Mouse (Mus musculus): ENCODE results near the gene Ifrd1. TPM values are rescaled to one million over a fixed set of nuclear protein-coding genes. Genes with fewer than 3 reads are reported as not detected.
A peak's percentile ranks its signal among the peaks of the same experiment; 100 is the strongest.
"Not testable (repeated sequence)": the region's sequence is repeated elsewhere in the genome, so short reads cannot be mapped to it uniquely, and the experiment has no call there.

Gene Ifrd1
- polyA plus RNA-seq, 1 experiment = 131 TPM

DNA sequence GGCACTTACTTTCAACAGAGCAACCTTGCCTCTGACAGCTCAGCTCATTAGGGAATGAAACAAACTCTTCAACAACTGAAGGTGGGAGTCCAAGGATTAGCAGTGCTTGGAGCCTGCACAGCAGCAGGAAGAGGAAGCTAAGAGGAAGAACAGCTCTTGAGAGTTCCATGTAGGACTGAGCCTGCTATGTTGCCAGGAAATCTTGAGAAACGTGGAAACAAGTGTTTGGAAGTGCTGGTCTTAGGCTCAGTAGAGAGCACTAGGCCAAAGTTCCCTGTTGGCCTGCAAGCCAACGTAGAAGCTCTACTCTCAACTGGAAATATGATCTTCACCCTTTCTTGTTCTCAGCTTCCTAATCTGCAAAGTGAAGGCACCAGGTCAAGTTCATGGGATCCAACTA lies 20.0 kb upstream of the Ifrd1 start:
- Histone ChIP-seq H3K4me3 (ENCODE audit: low read depth, low read length) (no peak overlapping the region), H3K27ac (ENCODE audit: insufficient read depth, low read depth, low read length) (no peak overlapping the region), H3K4me1 (ENCODE audit: control insufficient read depth, insufficient read depth, insufficient read length, low read length) (no peaks in the 10 kb centered on the region), H3K36me3 (ENCODE audit: control insufficient read depth, insufficient read depth, low read length) (no peaks in the 10 kb centered on the region), H3K27me3 (ENCODE audit: control insufficient read depth, insufficient read depth, low read length) (no peaks in the 10 kb centered on the region)
- 67% methylated on average over 2 of the region's 2 CpGs for WGBS
- TF ChIP-seq CTCF (IDR thresholded peaks at IDR 0.05; ENCODE audit: extremely low read depth, insufficient read length, insufficient replicate concordance, low read depth, low read length) (no peak), POLR2A (IDR thresholded peaks at IDR 0.05; ENCODE audit: low read depth, low read length) (no peak)

DNA sequence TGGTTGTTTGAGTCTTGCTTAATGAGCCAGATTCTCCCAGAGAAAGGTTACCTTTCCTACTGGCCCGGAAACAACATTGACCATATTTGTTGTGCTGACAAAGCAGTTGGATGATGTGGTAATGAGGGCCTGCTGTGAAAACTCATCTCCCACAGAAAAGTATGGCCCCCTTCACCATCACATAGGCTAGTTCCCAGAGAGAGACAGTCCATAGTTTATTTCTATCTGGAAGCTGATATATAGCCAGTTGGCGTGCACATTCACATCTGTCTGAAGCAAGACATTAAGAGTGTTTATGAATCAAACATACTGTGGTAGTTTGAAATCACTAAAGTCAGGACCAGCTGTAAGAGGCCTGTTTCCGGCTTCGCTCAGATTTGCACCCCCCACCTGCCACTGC lies 15.4 kb upstream of the Ifrd1 start:
- no peaks in the 10 kb centered on the region for H3K36me3 ChIP-seq (ENCODE audit: control insufficient read depth, insufficient read depth, low read length)
- TF ChIP-seq CTCF (IDR thresholded peaks at IDR 0.05; ENCODE audit: extremely low read depth, insufficient read length, insufficient replicate concordance, low read depth, low read length) = no peak
- no peak overlapping the region for H3K4me3 ChIP-seq (ENCODE audit: low read depth, low read length)
- WGBS = 83% methylated on average over 4 of the region's 4 CpGs
- H3K4me1 ChIP-seq (ENCODE audit: control insufficient read depth, insufficient read depth, insufficient read length, low read length) = no peaks in the 10 kb centered on the region
- H3K27ac ChIP-seq (ENCODE audit: insufficient read depth, low read depth, low read length) = no peak overlapping the region
- H3K27me3 ChIP-seq (ENCODE audit: control insufficient read depth, insufficient read depth, low read length) = no peaks in the 10 kb centered on the region

DNA sequence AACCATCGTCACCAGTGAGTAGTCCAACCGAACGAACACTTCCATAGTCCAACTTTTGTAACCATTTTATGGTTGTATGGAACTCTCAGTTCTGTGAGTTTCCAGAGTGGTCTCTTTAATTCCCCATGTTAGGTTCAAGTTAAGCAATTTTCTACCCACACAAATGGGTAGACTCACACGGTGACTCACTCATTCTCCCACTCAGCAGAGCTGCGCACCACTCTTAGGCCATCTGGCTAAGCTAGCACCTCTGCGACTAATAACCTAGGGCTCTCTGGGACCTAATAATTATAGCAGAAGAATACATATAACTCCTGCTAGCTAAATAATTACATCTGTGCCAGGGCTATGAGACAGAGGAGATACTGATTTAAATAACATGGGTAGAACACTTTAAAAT lies 14.7 kb upstream of the Ifrd1 start:
- Histone ChIP-seq H3K4me3 (ENCODE audit: low read depth, low read length) (no peak overlapping the region), H3K27me3 (ENCODE audit: control insufficient read depth, insufficient read depth, low read length) (no peaks in the 10 kb centered on the region), H3K36me3 (ENCODE audit: control insufficient read depth, insufficient read depth, low read length) (no peaks in the 10 kb centered on the region), H3K27ac (ENCODE audit: insufficient read depth, low read depth, low read length) (no peak overlapping the region), H3K4me1 (ENCODE audit: control insufficient read depth, insufficient read depth, insufficient read length, low read length) (no peaks in the 10 kb centered on the region)
- WGBS = 94% methylated on average over 6 of the region's 6 CpGs
- no peak for TF ChIP-seq CTCF (IDR thresholded peaks at IDR 0.05; ENCODE audit: extremely low read depth, insufficient read length, insufficient replicate concordance, low read depth, low read length)
- TF ChIP-seq POLR2A (IDR thresholded peaks at IDR 0.05; ENCODE audit: low read depth, low read length) = no peak

DNA sequence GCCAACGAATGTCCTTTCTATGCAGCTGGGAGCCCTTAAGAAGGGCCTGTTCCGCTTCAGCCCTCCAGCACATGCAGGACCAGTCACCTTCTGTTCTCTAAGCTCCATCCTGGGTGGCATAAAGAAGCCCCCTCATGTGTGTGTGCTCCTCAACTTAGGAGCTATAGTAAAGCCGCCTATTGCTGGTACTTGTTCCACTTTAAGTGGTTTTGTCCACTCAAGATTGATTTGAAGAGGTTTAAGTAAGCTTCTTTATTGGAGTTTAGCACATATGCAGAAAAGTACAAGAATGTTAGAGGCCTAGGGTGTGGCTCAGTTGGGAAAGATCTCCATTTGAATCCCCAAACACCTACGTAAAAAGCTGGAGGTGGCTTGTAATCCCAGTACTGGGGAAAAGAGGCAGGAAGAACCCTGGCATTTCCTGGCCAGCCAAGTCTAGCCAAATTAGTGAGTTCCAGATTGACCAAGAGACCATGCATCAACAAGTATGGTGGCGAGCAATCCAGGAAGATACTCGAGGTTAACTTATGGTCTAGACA lies 10.2 kb upstream of the Ifrd1 start:
- no peaks in the 10 kb centered on the region for H3K27me3 ChIP-seq (ENCODE audit: control insufficient read depth, insufficient read depth, low read length)
- 91% methylated on average over 6 of the region's 6 CpGs for WGBS
- no peak overlapping the region for H3K4me3 ChIP-seq (ENCODE audit: low read depth, low read length)
- no peaks in the 10 kb centered on the region for H3K4me1 ChIP-seq (ENCODE audit: control insufficient read depth, insufficient read depth, insufficient read length, low read length)
- H3K27ac ChIP-seq (ENCODE audit: insufficient read depth, low read depth, low read length) = no peak overlapping the region
- no peaks in the 10 kb centered on the region for H3K36me3 ChIP-seq (ENCODE audit: control insufficient read depth, insufficient read depth, low read length)
- TF ChIP-seq CTCF (IDR thresholded peaks at IDR 0.05; ENCODE audit: extremely low read depth, insufficient read length, insufficient replicate concordance, low read depth, low read length) = no peak
- no peak for TF ChIP-seq POLR2A (IDR thresholded peaks at IDR 0.05; ENCODE audit: low read depth, low read length)

DNA sequence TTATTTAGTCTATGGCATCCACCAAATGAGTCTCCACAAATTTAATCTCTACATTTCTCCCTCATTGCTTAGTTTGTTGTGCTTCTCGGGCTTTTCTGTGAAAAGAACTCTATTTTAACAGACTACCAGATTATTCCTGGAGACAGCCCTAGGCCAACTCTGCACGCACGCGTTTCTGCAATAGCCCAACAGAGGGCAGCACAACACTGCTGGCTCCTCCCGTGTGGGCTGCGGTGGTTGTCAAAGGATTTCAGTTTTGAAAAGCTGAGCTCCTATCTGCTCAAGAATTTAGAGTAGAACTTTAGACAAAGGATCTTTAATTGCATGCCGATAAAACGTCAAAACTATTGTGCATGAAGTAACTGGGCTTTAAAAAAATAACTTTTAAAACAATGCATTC lies 8.9 kb upstream of the Ifrd1 start:
- no peaks in the 10 kb centered on the region for H3K36me3 ChIP-seq (ENCODE audit: control insufficient read depth, insufficient read depth, low read length)
- no peaks in the 10 kb centered on the region for H3K4me1 ChIP-seq (ENCODE audit: control insufficient read depth, insufficient read depth, insufficient read length, low read length)
- TF ChIP-seq POLR2A (IDR thresholded peaks at IDR 0.05; ENCODE audit: low read depth, low read length) = no peak
- peak; percentile 99 for TF ChIP-seq CTCF (IDR thresholded peaks at IDR 0.05; ENCODE audit: extremely low read depth, insufficient read length, insufficient replicate concordance, low read depth, low read length)
- no peaks in the 10 kb centered on the region for H3K27me3 ChIP-seq (ENCODE audit: control insufficient read depth, insufficient read depth, low read length)
- 2% methylated on average over 8 of the region's 8 CpGs for WGBS
- no peak overlapping the region for H3K4me3 ChIP-seq (ENCODE audit: low read depth, low read length)
- H3K27ac ChIP-seq (ENCODE audit: insufficient read depth, low read depth, low read length) = no peak overlapping the region

DNA sequence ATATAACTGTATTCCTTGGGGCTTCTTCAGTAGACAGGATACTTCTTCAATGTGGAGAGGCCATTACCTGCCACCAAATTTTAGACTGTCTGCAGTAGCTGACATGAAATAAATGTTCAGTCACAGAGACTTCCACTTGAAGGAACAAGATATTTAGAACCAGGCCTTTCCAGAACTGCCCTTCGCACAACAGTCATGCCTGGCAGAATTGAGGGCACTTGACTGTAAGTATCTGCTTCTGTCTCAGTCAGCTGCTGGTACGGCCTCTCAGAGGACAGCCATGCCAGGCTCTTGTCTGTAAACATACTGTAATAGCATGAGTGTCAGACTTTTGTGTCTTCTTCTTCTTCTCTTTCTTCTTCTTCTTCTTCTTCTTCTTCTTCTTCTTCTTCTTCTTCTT lies 8.2 kb upstream of the Ifrd1 start:
- H3K27me3 ChIP-seq (ENCODE audit: control insufficient read depth, insufficient read depth, low read length) = no peaks in the 10 kb centered on the region
- H3K27ac ChIP-seq (ENCODE audit: insufficient read depth, low read depth, low read length) = no peak overlapping the region
- 84% methylated on average over 2 of the region's 2 CpGs for WGBS
- H3K36me3 ChIP-seq (ENCODE audit: control insufficient read depth, insufficient read depth, low read length) = no peaks in the 10 kb centered on the region
- TF ChIP-seq POLR2A (IDR thresholded peaks at IDR 0.05; ENCODE audit: low read depth, low read length) (no peak), CTCF (IDR thresholded peaks at IDR 0.05; ENCODE audit: extremely low read depth, insufficient read length, insufficient replicate concordance, low read depth, low read length) (no peak)
- no peaks in the 10 kb centered on the region for H3K4me1 ChIP-seq (ENCODE audit: control insufficient read depth, insufficient read depth, insufficient read length, low read length)
- H3K4me3 ChIP-seq (ENCODE audit: low read depth, low read length) = no peak overlapping the region

DNA sequence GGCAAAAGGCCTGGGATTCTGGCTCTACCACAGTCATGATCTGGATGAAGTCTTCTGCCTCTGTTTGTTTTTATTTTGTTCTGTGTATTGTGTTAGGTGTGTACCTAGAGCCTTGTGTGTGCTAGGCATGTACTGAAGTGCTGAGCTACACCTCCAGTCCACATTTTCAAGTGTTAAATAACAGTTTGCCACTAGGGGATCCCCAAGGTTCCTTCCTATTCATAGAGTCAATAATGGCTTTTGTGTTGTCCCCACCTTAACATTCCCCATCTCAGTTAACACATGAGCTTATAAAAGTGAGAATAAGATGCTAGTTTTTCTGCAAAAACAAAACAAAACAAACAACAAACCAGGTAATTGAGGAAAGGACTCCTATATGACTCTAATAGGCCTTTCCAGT lies 7.7 kb upstream of the Ifrd1 start:
- Histone ChIP-seq H3K36me3 (ENCODE audit: control insufficient read depth, insufficient read depth, low read length) (no peaks in the 10 kb centered on the region), H3K4me1 (ENCODE audit: control insufficient read depth, insufficient read depth, insufficient read length, low read length) (no peaks in the 10 kb centered on the region), H3K4me3 (ENCODE audit: low read depth, low read length) (no peak overlapping the region), H3K27me3 (ENCODE audit: control insufficient read depth, insufficient read depth, low read length) (no peaks in the 10 kb centered on the region), H3K27ac (ENCODE audit: insufficient read depth, low read depth, low read length) (no peak overlapping the region)
- TF ChIP-seq POLR2A (IDR thresholded peaks at IDR 0.05; ENCODE audit: low read depth, low read length) = no peak
- TF ChIP-seq CTCF (IDR thresholded peaks at IDR 0.05; ENCODE audit: extremely low read depth, insufficient read length, insufficient replicate concordance, low read depth, low read length) = no peak

DNA sequence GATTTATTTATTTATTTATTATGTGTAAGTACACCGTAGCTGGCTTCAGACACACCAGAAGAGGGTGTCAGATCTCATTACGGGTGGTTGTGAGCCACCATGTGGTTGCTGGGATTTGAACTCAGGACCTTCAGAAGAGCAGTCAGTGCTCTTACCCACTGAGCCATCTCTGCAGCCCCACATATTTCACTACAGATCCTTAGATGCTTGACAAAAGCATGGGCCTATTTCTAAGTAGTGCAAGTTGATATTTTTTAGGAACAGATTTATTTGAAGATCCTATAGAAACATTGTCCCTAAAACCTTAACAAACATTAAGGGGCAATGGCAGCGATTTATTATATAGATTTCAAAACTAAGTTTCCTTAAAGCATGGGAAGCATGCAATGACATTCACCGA lies 7.0 kb upstream of the Ifrd1 start:
- H3K36me3 ChIP-seq (ENCODE audit: control insufficient read depth, insufficient read depth, low read length); H3K4me3 ChIP-seq (ENCODE audit: low read depth, low read length); H3K4me1 ChIP-seq (ENCODE audit: control insufficient read depth, insufficient read depth, insufficient read length, low read length); H3K27me3 ChIP-seq (ENCODE audit: control insufficient read depth, insufficient read depth, low read length); H3K27ac ChIP-seq (ENCODE audit: insufficient read depth, low read depth, low read length): not testable (repeated sequence)
- 81% methylated on average over 4 of the region's 4 CpGs for WGBS
